Mouse (Mus musculus): ENCODE data around the gene Lrrc7. TPM values are rescaled to one million over a fixed set of nuclear protein-coding genes. Genes with fewer than 3 reads are reported as not detected.

Gene Lrrc7
- polyA plus RNA-seq, 1 experiment from 2014 or later = 0.03 TPM

DNA sequence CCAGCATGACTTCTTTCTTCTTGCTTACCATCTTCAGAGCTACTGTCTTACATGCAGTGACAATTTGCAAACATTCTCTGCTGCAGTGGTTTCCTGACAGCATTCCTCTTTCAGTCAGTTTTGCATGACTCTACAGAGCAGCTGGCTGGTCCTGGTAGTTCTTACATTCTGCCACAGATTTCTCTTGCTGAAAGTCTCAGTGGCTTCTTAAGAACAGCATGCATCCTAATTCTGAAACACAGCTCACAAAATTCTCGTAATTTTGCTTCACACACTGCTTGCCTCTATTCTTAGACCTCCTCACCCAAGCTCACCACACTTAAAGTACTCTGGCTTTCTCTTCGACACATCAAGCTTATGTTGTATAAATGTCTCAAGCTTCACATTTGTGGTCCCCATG is 283.4 kb downstream of the Lrrc7 start:
- no peak for DNase-seq (ENCODE audit: low read depth, low spot score)
- no peak for ATAC-seq
- ChIA-PET POLR2A (no interaction called here), CTCF (no interaction called here)
- H3K27me3 ChIP-seq = no peaks in the 10 kb centered on the region
- TF ChIP-seq CTCF (IDR thresholded peaks at IDR 0.05) = no peak
- in situ Hi-C loops (cut with MboI; ENCODE audit: low pct_unique_long_range_greater_than_20kb) = no loop called here

- no peaks in the 10 kb centered on the region for H3K27me3 ChIP-seq
- no peak for TF ChIP-seq CTCF (IDR thresholded peaks at IDR 0.05)
- POLR2A ChIA-PET = no interaction called here
- DNase-seq (ENCODE audit: low read depth, low spot score) = no peak
- no peak for ATAC-seq
- in situ Hi-C loops (cut with MboI; ENCODE audit: low pct_unique_long_range_greater_than_20kb) = no loop called here
- CTCF ChIA-PET = interaction anchor here (2.4 kb wide), 1 partner anchor 11 kb away, joined by 5 read pairs; no protein-coding TSS in a partner anchor
Observed at GRCm38 (mm10) chr3:158272700-158273099, 289.3 kb downstream of the Lrrc7 start.

GRCm38 (mm10) chr3:158270887-158271286 is 291.1 kb downstream of the Lrrc7 start:
- CTCF ChIA-PET = interaction anchor here (0.9 to 2.4 kb wide), 3 partner anchors 9 to 13 kb away, joined by 3 to 5 read pairs (median 4); no protein-coding TSS in a partner anchor
- ATAC-seq (no peak), DNase-seq (ENCODE audit: low read depth, low spot score) (no peak)
- POLR2A ChIA-PET = interaction anchor here (0.7 kb wide), 1 partner anchor 95 kb away, joined by 3 read pairs; no protein-coding TSS in a partner anchor
- no peaks in the 10 kb centered on the region for H3K27me3 ChIP-seq
- in situ Hi-C loops (cut with MboI; ENCODE audit: low pct_unique_long_range_greater_than_20kb) = no loop called here
- no peak for TF ChIP-seq CTCF (IDR thresholded peaks at IDR 0.05)

GRCm38 (mm10) chr3:158252576-158252975 is 309.4 kb downstream of the Lrrc7 start:
- no peaks in the 10 kb centered on the region for H3K27me3 ChIP-seq
- ChIA-PET CTCF (interaction anchor here (0.9 kb wide), 1 partner anchor 10 kb away, joined by 4 read pairs; no protein-coding TSS in a partner anchor), POLR2A (no interaction called here)
- DNase-seq (ENCODE audit: low read depth, low spot score) (no peak), ATAC-seq (no peak)
- TF ChIP-seq CTCF (IDR thresholded peaks at IDR 0.05) = no peak
- in situ Hi-C loops (cut with MboI; ENCODE audit: low pct_unique_long_range_greater_than_20kb) = no loop called here

GRCm38 (mm10) chr3:158247672-158248071 is 314.3 kb downstream of the Lrrc7 start:
- no peak for TF ChIP-seq CTCF (IDR thresholded peaks at IDR 0.05)
- CTCF ChIA-PET = interaction anchor here (0.9 to 1.4 kb wide), 2 partner anchors 9 to 12 kb away, joined by 3 to 5 read pairs; no protein-coding TSS in a partner anchor
- in situ Hi-C loops (cut with MboI; ENCODE audit: low pct_unique_long_range_greater_than_20kb) = no loop called here
- DNase-seq (ENCODE audit: low read depth, low spot score) (peak; percentile 28), ATAC-seq (peak; percentile 90)
- POLR2A ChIA-PET = no interaction called here
- H3K27me3 ChIP-seq = no peaks in the 10 kb centered on the region

GRCm38 (mm10) chr3:158210657-158211056 is 351.4 kb downstream of the Lrrc7 start:
- in situ Hi-C loops (cut with MboI; ENCODE audit: low pct_unique_long_range_greater_than_20kb) = no loop called here
- H3K27me3 ChIP-seq = no peaks in the 10 kb centered on the region
- ATAC-seq = no peak
- ChIA-PET CTCF (no interaction called here), POLR2A (no interaction called here)
- TF ChIP-seq CTCF (IDR thresholded peaks at IDR 0.05) = no peak
- no peak for DNase-seq (ENCODE audit: low read depth, low spot score)

DNA sequence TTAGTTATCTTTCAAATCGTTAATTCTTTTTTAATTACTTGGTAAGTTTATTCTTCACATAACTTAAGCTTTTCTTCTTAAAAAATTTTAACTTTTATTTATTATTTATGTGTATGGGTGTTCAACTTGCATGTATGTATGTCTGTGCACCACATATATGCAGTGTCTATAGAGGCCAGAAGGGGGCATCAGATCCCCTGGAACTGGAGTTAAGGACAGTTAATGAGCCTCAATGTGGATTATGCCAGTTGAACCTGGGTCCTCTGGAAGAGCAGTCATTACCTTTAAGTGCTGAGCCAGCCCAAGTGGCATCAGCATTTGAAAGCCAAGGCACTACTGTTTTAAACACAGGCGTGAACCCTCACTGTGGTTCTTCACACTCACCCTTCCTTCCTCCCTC is 352.0 kb downstream of the Lrrc7 start:
- DNase-seq (ENCODE audit: low read depth, low spot score) (peak; percentile 20), ATAC-seq (peak; percentile 87)
- TF ChIP-seq CTCF (IDR thresholded peaks at IDR 0.05) = peak; percentile 82
- CTCF ChIA-PET = interaction anchor here (0.8 to 1.5 kb wide), 10 partner anchors 8 to 1641 kb away, joined by 3 to 10 read pairs (median 3); no protein-coding TSS in a partner anchor
- no peaks in the 10 kb centered on the region for H3K27me3 ChIP-seq
- POLR2A ChIA-PET = no interaction called here
- in situ Hi-C loops (cut with MboI; ENCODE audit: low pct_unique_long_range_greater_than_20kb) = no loop called here

DNA sequence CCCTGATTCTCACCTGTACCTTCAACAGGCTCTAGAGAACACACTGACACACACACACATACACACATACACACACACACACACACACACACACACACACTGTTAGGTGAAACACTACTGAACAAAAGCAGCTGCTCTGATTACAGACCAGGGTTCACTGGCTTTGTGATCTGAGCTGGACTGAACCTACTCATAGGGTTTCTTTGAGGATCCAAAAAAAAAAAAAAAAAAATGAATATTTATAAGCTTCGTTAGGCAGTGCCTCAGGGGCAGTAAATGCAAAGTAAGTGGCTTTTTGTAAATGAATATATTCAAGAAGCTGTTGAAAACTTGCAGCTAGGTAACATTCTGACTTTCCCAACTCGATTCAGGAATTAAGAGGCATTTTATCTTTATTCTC is 354.2 kb downstream of the Lrrc7 start:
- ATAC-seq = no peak
- ChIA-PET POLR2A (interaction anchor here (0.6 kb wide), 1 partner anchor 352 kb away, joined by 3 read pairs; no protein-coding TSS in a partner anchor), CTCF (interaction anchor here (1.2 to 2.0 kb wide), 2 partner anchors 43 to 93 kb away, joined by 3 to 4 read pairs; no protein-coding TSS in a partner anchor)
- no peak for DNase-seq (ENCODE audit: low read depth, low spot score)
- no peak for TF ChIP-seq CTCF (IDR thresholded peaks at IDR 0.05)
- in situ Hi-C loops (cut with MboI; ENCODE audit: low pct_unique_long_range_greater_than_20kb) = loop anchor here (10.0 kb wide), 1 partner anchor 1077 kb away; no protein-coding TSS in a partner anchor
- H3K27me3 ChIP-seq = no peaks in the 10 kb centered on the region

DNA sequence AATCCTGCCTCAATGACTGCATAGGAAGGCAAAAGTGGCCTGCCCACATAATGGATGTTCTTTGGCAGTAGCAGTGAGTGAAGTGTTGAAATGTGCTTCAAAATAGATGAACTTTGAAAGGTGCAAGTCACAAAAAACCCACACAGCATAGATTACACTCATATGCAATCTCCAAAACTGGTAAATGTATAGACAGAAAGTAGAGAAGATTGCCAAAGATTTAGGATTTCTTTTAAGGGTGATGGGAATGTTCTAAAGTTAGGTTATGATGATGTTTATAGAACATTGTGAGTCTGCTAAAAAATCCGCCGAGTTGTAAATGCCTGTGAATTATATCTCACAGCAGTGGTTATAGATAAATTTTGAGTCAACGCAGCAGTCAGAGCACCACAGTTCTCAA is 359.2 kb downstream of the Lrrc7 start:
- ATAC-seq (no peak), DNase-seq (ENCODE audit: low read depth, low spot score) (no peak)
- no peak for TF ChIP-seq CTCF (IDR thresholded peaks at IDR 0.05)
- POLR2A ChIA-PET = no interaction called here
- in situ Hi-C loops (cut with MboI; ENCODE audit: low pct_unique_long_range_greater_than_20kb) = loop anchor here (5.0 to 10.0 kb wide), 2 partner anchors 1082 to 1345 kb away; no protein-coding TSS in a partner anchor
- no peaks in the 10 kb centered on the region for H3K27me3 ChIP-seq
- CTCF ChIA-PET = no interaction called here

DNA sequence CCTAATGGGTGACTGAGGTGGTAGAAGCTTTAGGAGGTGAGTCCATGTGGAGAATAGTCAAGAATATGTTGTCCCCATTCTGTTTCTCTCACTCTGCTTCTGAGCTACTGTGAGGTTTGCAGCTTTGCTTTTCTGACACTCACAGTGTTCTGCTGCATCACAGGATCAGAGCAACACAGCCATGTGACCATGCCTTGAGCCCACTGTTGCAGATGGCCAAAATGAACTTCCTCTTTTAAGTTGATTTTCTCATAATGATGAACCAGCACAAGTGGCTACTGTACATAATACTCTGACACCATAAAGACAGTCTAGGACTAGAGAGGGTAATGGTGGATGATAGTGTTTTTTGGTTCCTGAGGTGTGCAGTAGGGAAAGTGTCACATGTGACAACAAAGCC is 366.6 kb downstream of the Lrrc7 start:
- ATAC-seq = no peak
- POLR2A ChIA-PET = no interaction called here
- CTCF ChIA-PET = interaction anchor here (0.7 kb wide), 1 partner anchor 319 kb away, joined by 3 read pairs; no protein-coding TSS in a partner anchor
- no peak for DNase-seq (ENCODE audit: low read depth, low spot score)
- in situ Hi-C loops (cut with MboI; ENCODE audit: low pct_unique_long_range_greater_than_20kb) = no loop called here
- TF ChIP-seq CTCF (IDR thresholded peaks at IDR 0.05) = no peak
- no peaks in the 10 kb centered on the region for H3K27me3 ChIP-seq

- ChIA-PET POLR2A (no interaction called here), CTCF (no interaction called here)
- DNase-seq (ENCODE audit: low read depth, low spot score) (peak; percentile 9), ATAC-seq (peak; percentile 35)
- H3K27me3 ChIP-seq = no peaks in the 10 kb centered on the region
- TF ChIP-seq CTCF (IDR thresholded peaks at IDR 0.05) = no peak
- in situ Hi-C loops (cut with MboI; ENCODE audit: low pct_unique_long_range_greater_than_20kb) = no loop called here
Observed at GRCm38 (mm10) chr3:158193229-158193628, 368.8 kb downstream of the Lrrc7 start.
